16 mouse cellular contexts compared by ENCODE assay signal in the genomic region with DNA sequence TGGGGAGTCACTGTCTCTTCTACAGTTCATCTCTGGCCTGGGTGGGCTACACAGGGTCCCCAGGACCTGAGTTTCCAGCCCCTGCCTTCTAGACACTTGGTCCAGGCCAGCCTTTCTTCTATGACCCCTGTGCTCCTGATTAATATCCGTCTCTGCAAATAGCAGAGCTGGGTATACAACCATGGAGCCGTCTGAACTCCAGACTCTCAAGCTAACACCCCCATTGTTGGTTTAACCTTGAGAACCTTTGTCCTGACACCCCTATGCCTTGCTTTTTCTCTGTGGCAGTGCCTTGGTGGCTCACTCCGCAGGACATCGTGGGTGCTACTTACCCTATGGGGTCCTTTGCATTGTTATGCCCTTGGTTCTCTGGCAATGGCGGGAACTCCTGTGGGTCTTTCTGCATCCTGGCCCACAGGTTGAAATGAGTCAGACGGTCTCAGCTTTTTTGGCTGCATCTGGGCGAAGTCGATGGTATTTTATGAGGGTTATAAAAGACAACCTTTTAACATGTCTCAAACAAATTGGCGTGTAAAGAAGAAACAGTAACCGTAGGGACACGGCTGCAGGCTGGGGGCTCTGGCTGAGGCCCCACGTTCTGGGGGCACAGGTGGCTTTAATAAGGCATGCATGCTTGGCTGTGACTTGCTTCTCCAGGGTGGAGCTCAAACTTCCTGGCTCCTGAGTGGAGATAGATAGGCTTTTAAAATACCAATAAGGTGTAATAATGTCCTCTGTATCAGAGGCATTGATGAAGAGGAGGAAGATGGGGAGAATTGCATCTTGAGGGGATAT. TPM values are rescaled to one million over a fixed set of nuclear protein-coding genes. Genes with fewer than 3 reads are reported as not detected.
DNase-seq lines count a peak whose midpoint lies in the region; ATAC-seq and TF ChIP-seq lines count a peak whose summit lies in the region.
"Had no signal": no experiment of that assay in that cellular context is flagged by ENCODE, and none has a peak within 500 bp of the region (broad histone marks: within the 10 kb centered on the region; RNA-seq: fewer than 3 reads in every experiment).

No protein-coding gene starts in this region.

- peaks cover 9% of the 10 kb centered on the region; the same call in 1 of the 2 replicates for H3K27me3 ChIP-seq in embryonic facial prominence, embryonic 10.5 days (replicated peaks; ENCODE audit: low read depth, poor library complexity, severe bottlenecking)
- H3K27me3 ChIP-seq in intestine, postnatal 0 days (replicated peaks; ENCODE audit: control insufficient read depth, insufficient read depth, low read length), result no peaks in the 10 kb centered on the region
- H3K27me3 ChIP-seq in stomach, embryonic 15.5 days (replicated peaks), result no peaks in the 10 kb centered on the region

- no peak for ATAC-seq in intestine, postnatal 0 days
- no peak for ATAC-seq in stomach, embryonic 15.5 days (ENCODE audit: insufficient read depth, low FRiP score, low read depth)
- ATAC-seq: forebrain, embryonic 16.5 days had no signal

- peak overlapping the region; percentile 78 for H3K27ac ChIP-seq in embryonic facial prominence, embryonic 10.5 days (replicated peaks)
- H3K27ac ChIP-seq in intestine, postnatal 0 days (ENCODE audit: low read depth, low read length), result peak overlapping the region; percentile 23; the same call in 1 of the 2 replicates
- peak overlapping the region; percentile 21; the same call in 1 of the 2 replicates for H3K27ac ChIP-seq in stomach, embryonic 15.5 days
- H3K27ac ChIP-seq: liver, embryonic 15.5 days had no signal

- no peak for TF ChIP-seq CTCF in intestine, postnatal 0 days (IDR thresholded peaks at IDR 0.05; ENCODE audit: low read depth)

- no peak overlapping the region for H3K9ac ChIP-seq in intestine, postnatal 0 days (ENCODE audit: low read depth, low read length)
- no peak overlapping the region for H3K9ac ChIP-seq in stomach, embryonic 15.5 days
- H3K9ac ChIP-seq: liver, embryonic 15.5 days had no signal

- peak; percentile 57 for DNase-seq in embryo, embryonic 11 days
- no peak for DNase-seq in embryo, embryonic 10 days (ENCODE audit: low spot score)
- DNase-seq in embryonic facial prominence, embryonic 10.5 days (ENCODE audit: low spot score), result peak; percentile 62
- DNase-seq in left cerebral cortex, adult 9 months (ENCODE audit: low spot score in 2 of 2), result no peak
- DNase-seq in cerebellum, postnatal 25 days, result no peak
- DNase-seq in right cerebral cortex, postnatal 10 days (ENCODE audit: low spot score in 2 of 2), result no peak
- DNase-seq: cerebellum, adult 11-12 months; heart, postnatal 36 days; kidney, postnatal 25 days; lung, postnatal 14 days; thymus, adult 2 months had no signal

- no peak overlapping the region; the same call in 1 of the 2 replicates for H3K4me2 ChIP-seq in intestine, postnatal 0 days (replicated peaks; ENCODE audit: low read depth)
- no peak overlapping the region for H3K4me2 ChIP-seq in stomach, embryonic 15.5 days
- H3K4me2 ChIP-seq: liver, embryonic 15.5 days had no signal

- no peaks in the 10 kb centered on the region for H3K9me3 ChIP-seq in embryonic facial prominence, embryonic 10.5 days
- H3K9me3 ChIP-seq in intestine, postnatal 0 days (ENCODE audit: control insufficient read depth), result no peaks in the 10 kb centered on the region
- no peaks in the 10 kb centered on the region for H3K9me3 ChIP-seq in stomach, embryonic 15.5 days
- H3K9me3 ChIP-seq: liver, embryonic 15.5 days had no signal

- no peaks in the 10 kb centered on the region for H3K36me3 ChIP-seq in embryonic facial prominence, embryonic 10.5 days (replicated peaks)
- H3K36me3 ChIP-seq in intestine, postnatal 0 days (ENCODE audit: control insufficient read depth, insufficient read depth), result no peaks in the 10 kb centered on the region
- H3K36me3 ChIP-seq in stomach, embryonic 15.5 days, result no peaks in the 10 kb centered on the region
- H3K36me3 ChIP-seq: liver, embryonic 15.5 days had no signal

- no peak overlapping the region for H3K4me3 ChIP-seq in embryonic facial prominence, embryonic 10.5 days
- no peak overlapping the region for H3K4me3 ChIP-seq in intestine, postnatal 0 days (ENCODE audit: low read depth, low read length)
- H3K4me3 ChIP-seq in stomach, embryonic 15.5 days (replicated peaks), result no peak overlapping the region
- H3K4me3 ChIP-seq: erythroblast, embryonic 14.5 days; liver, embryonic 15.5 days had no signal

- peaks cover 65% of the 10 kb centered on the region for H3K4me1 ChIP-seq in embryonic facial prominence, embryonic 10.5 days
- peaks cover 6% of the 10 kb centered on the region; the same call in 1 of the 2 replicates for H3K4me1 ChIP-seq in intestine, postnatal 0 days (replicated peaks; ENCODE audit: control insufficient read depth, insufficient read depth, low read length)
- peaks cover 27% of the 10 kb centered on the region for H3K4me1 ChIP-seq in stomach, embryonic 15.5 days

- WGBS in embryonic facial prominence, embryonic 10.5 days, result 57% methylated on average over 12 of the region's 12 CpGs
- WGBS in intestine, postnatal 0 days, result 42% methylated on average over 12 of the region's 12 CpGs
- 66% methylated on average over 12 of the region's 12 CpGs for whole genome bisulfite sequencing in stomach, embryonic 15.5 days

RNA-seq across cellular contexts. Expression of gene Sulf2, which starts 2.5 kb away (rescaled TPM):
- polyA plus RNA-seq in embryonic facial prominence, embryonic 10.5 days (2016; fragmentation: Nextera tagmentation; extraction: Ambion mirVana), result 115 and 131 TPM in 2 replicates
- polyA plus RNA-seq in intestine, postnatal 0 days (2015; fragmentation: Nextera tagmentation; extraction: Ambion mirVana), result 66.0 and 66.4 TPM in 2 replicates
- 121 and 140 TPM in 2 replicates for polyA plus RNA-seq in stomach, embryonic 15.5 days (2015; fragmentation: Nextera tagmentation; extraction: Ambion mirVana)

Comparison
In these comparisons a context has a peak if more than half of its experiments do, and no peak if none do; other contexts are left out.
1. DNase-seq: peak in embryo, embryonic 11 days (single experiment) and embryonic facial prominence, embryonic 10.5 days (single experiment); none in embryo, embryonic 10 days (single experiment), left cerebral cortex, adult 9 months (0 of 2), cerebellum, postnatal 25 days (0 of 2) and right cerebral cortex, postnatal 10 days (0 of 2).
2. H3K27ac ChIP-seq: peak in every context shown above with its lines; median percentile 78 in embryonic facial prominence, embryonic 10.5 days; 23 in intestine, postnatal 0 days; 21 in stomach, embryonic 15.5 days.